21 mouse cellular contexts compared by ENCODE assay signal in genomic region chr1:170701582-170701981, GRCm38 (mm10). TPM values are rescaled to one million over a fixed set of nuclear protein-coding genes. Genes with fewer than 3 reads are reported as not detected.
DNase-seq lines count a peak whose midpoint lies in the region; ATAC-seq and TF ChIP-seq lines count a peak whose summit lies in the region.
"Had no signal": no experiment of that assay in that cellular context is flagged by ENCODE, and none has a peak within 500 bp of the region (broad histone marks: within the 10 kb centered on the region; RNA-seq: fewer than 3 reads in every experiment).

No protein-coding gene starts in this region.

- WGBS in embryonic facial prominence, embryonic 15.5 days = 68% methylated on average over 8 of the region's 8 CpGs
- 76% methylated on average over 8 of the region's 8 CpGs for WGBS in limb, embryonic 13.5 days

- H3K9me3 ChIP-seq in embryonic facial prominence, embryonic 15.5 days (replicated peaks) = no peaks in the 10 kb centered on the region
- H3K9me3 ChIP-seq in limb, embryonic 13.5 days = no peaks in the 10 kb centered on the region
- H3K9me3 ChIP-seq: forebrain, embryonic 10.5 days; hindbrain, embryonic 12.5 days; stomach, embryonic 15.5 days had no signal

- no peaks in the 10 kb centered on the region for H3K79me2 ChIP-seq in C2C12 (ENCODE audit: control insufficient read depth, insufficient read depth)

- no peaks in the 10 kb centered on the region for H3K79me3 ChIP-seq in C2C12 (ENCODE audit: low read depth)

- H3K9ac ChIP-seq in embryonic facial prominence, embryonic 15.5 days = no peak overlapping the region
- 0 out of 2 replicates have a peak overlapping the region, but pooled peaks have one; percentile 8 for H3K9ac ChIP-seq in limb, embryonic 13.5 days
- H3K9ac ChIP-seq: hindbrain, embryonic 12.5 days; stomach, embryonic 15.5 days had no signal

- peaks cover 15% of the 10 kb centered on the region; the same call in 1 of the 2 replicates for H3K4me1 ChIP-seq in embryonic facial prominence, embryonic 15.5 days
- peaks cover 26% of the 10 kb centered on the region for H3K4me1 ChIP-seq in limb, embryonic 13.5 days
- H3K4me1 ChIP-seq: hindbrain, embryonic 12.5 days had no signal

- no peak overlapping the region for H3K27ac ChIP-seq in embryonic facial prominence, embryonic 15.5 days (replicated peaks)
- H3K27ac ChIP-seq in limb, embryonic 13.5 days = peak overlapping the region; percentile 76
- H3K27ac ChIP-seq: forebrain, embryonic 10.5 days; hindbrain, embryonic 12.5 days; stomach, embryonic 15.5 days had no signal

- H3K4me2 ChIP-seq in embryonic facial prominence, embryonic 15.5 days (replicated peaks) = no peak overlapping the region
- H3K4me2 ChIP-seq in limb, embryonic 13.5 days (replicated peaks) = no peak overlapping the region
- H3K4me2 ChIP-seq: hindbrain, embryonic 12.5 days; liver, embryonic 11.5 days; stomach, embryonic 15.5 days had no signal

- no peak for TF ChIP-seq CTCF in C2C12 (IDR thresholded peaks at IDR 0.05; ENCODE audit: control insufficient read depth, insufficient read depth, insufficient read length)

- peak; percentile 15; the same call in 1 of the 2 replicates for ATAC-seq in embryonic facial prominence, embryonic 15.5 days (ENCODE audit: insufficient number of reproducible peaks, low FRiP score, low TSS enrichment, low read depth)
- ATAC-seq in limb, embryonic 13.5 days (ENCODE audit: low FRiP score, low read depth) = no peak

- peaks cover 2% of the 10 kb centered on the region for H3K36me3 ChIP-seq in C2C12 (ENCODE audit: control insufficient read depth, insufficient read depth)
- no peaks in the 10 kb centered on the region for H3K36me3 ChIP-seq in embryonic facial prominence, embryonic 15.5 days
- no peaks in the 10 kb centered on the region for H3K36me3 ChIP-seq in limb, embryonic 13.5 days
- H3K36me3 ChIP-seq: forebrain, embryonic 10.5 days; hindbrain, embryonic 12.5 days; stomach, embryonic 15.5 days had no signal

- no peaks in the 10 kb centered on the region for H3K27me3 ChIP-seq in C2C12 (ENCODE audit: control insufficient read depth, insufficient read depth, insufficient read length)
- no peaks in the 10 kb centered on the region for H3K27me3 ChIP-seq in embryonic facial prominence, embryonic 15.5 days
- no peaks in the 10 kb centered on the region for H3K27me3 ChIP-seq in limb, embryonic 13.5 days
- H3K27me3 ChIP-seq: hindbrain, embryonic 12.5 days; stomach, embryonic 15.5 days had no signal

- intact Hi-C loops in gastrocnemius, postnatal 14 days (cut with DNase I; ENCODE audit: low total_unique reads) = no loop called here
- intact Hi-C loops in left cerebral cortex, postnatal 36 days (cut with DNase I) = no loop called here

- no peak overlapping the region for H3ac ChIP-seq in C2C12 (ENCODE audit: control insufficient read depth, insufficient read length, low read depth)

- DNase-seq in Muller cell, postnatal 12 days (ENCODE audit: inconsistent ontology term) = peak; percentile 85
- DNase-seq in right cerebral cortex, postnatal 14 days = no peak
- DNase-seq in gastrocnemius, postnatal 14 days = no peak
- no peak for DNase-seq in left cerebral cortex, postnatal 36 days (ENCODE audit: low spot score in 2 of 2)
- DNase-seq: adrenal gland, adult 8-10 months; cerebellum, adult 8-10 months; kidney, adult 9 months; kidney, postnatal 25 days; layer of hippocampus, adult 9-11 months; lung, adult 18-20 months; lung, postnatal 14 days; midbrain, embryonic 14.5 days; thymus, adult 2 months had no signal

- H3K4me3 ChIP-seq in C2C12 (ENCODE audit: insufficient read depth, poor library complexity, severe bottlenecking) = no peak overlapping the region
- no peak overlapping the region for H3K4me3 ChIP-seq in embryonic facial prominence, embryonic 15.5 days (replicated peaks)
- no peak overlapping the region for H3K4me3 ChIP-seq in limb, embryonic 13.5 days
- H3K4me3 ChIP-seq: forebrain, embryonic 10.5 days; hindbrain, embryonic 12.5 days; stomach, embryonic 15.5 days had no signal

TF ChIP-seq in C2C12, 6 proteins besides CTCF, POLR2A, EP300 and RAD21:
- TF ChIP-seq CEBPB (IDR thresholded peaks at IDR 0.05; ENCODE audit: low read depth) (peak; percentile 12), FOSL1 (IDR thresholded peaks at IDR 0.05; ENCODE audit: insufficient read depth, low read length, poor library complexity, severe bottlenecking) (no peak)
TF ChIP-seq in C2C12: peak in this region for 1.

RNA-seq across cellular contexts. Expression of gene Olfml2b, which starts 57.2 kb away (rescaled TPM):
- polyA plus RNA-seq in C2C12 (2012; fragmentation: generic; extraction: Trizol) = 15.0 TPM
- polyA plus RNA-seq in embryonic facial prominence, embryonic 15.5 days (2015; fragmentation: Nextera tagmentation; extraction: Ambion mirVana) = 30.6 and 34.5 TPM in 2 replicates
- 43.3 and 49.2 TPM in 2 replicates for polyA plus RNA-seq in limb, embryonic 13.5 days (2015; fragmentation: Nextera tagmentation; extraction: Ambion mirVana)
- 10 to 100 TPM; 27.6 to 35.9 TPM for total RNA-seq in gastrocnemius, postnatal 14 days (2021)
- 1 to 10 TPM; 3.1 to 4.6 TPM for total RNA-seq in left cerebral cortex, postnatal 36 days (2021)
- total RNA-seq: MEL had no signal
